Mouse (Mus musculus): ENCODE results near the gene Gm14214. TPM values are rescaled to one million over a fixed set of nuclear protein-coding genes. Genes with fewer than 3 reads are reported as not detected.

Gene Gm14214
- total RNA-seq, 2 experiments from 2014 or later = not detected

GRCm38 (mm10) chr2:154782361-154782760 lies 12.5 kb upstream of the Gm14214 start:
- intact Hi-C loops (cut with DNase I; ENCODE audit: low total_unique reads) = no loop called here

GRCm38 (mm10) chr2:154779648-154780047 lies 9.8 kb upstream of the Gm14214 start:
- intact Hi-C loops (cut with DNase I; ENCODE audit: low total_unique reads) = no loop called here
- DNase-seq = no peak

More at GRCm38 (mm10) chr2:154782361-154782760, 12.5 kb upstream of the Gm14214 start:
- no peak for DNase-seq

GRCm38 (mm10) chr2:154776496-154776895 lies 6.7 kb upstream of the Gm14214 start:
- DNase-seq = no peak
- intact Hi-C loops (cut with DNase I; ENCODE audit: low total_unique reads) = no loop called here

- intact Hi-C loops (cut with DNase I; ENCODE audit: low total_unique reads) = no loop called here
- no peak for DNase-seq
These were observed 4.2 kb upstream of the Gm14214 start for GRCm38 (mm10) chr2:154774032-154774431.

- intact Hi-C loops (cut with DNase I; ENCODE audit: low total_unique reads) = no loop called here
- no peak for DNase-seq
These were observed 1.8 kb upstream of the Gm14214 start for GRCm38 (mm10) chr2:154771604-154772003.

- intact Hi-C loops (cut with DNase I; ENCODE audit: low total_unique reads) = loop anchor here (10.0 kb wide), 1 partner anchor 88 kb away; no protein-coding TSS in a partner anchor
- DNase-seq = no peak
These were observed 2.8 kb downstream of the Gm14214 start for GRCm38 (mm10) chr2:154767051-154767450.

- DNase-seq = no peak
- intact Hi-C loops (cut with DNase I; ENCODE audit: low total_unique reads) = loop anchor here (10.0 kb wide), 1 partner anchor 89 kb away; no protein-coding TSS in a partner anchor
These were observed 4.2 kb downstream of the Gm14214 start for GRCm38 (mm10) chr2:154765554-154766008.

- no peak for DNase-seq
- intact Hi-C loops (cut with DNase I; ENCODE audit: low total_unique reads) = loop anchor here (10.0 kb wide), 1 partner anchor 90 kb away; no protein-coding TSS in a partner anchor
These were observed 4.9 kb downstream of the Gm14214 start for GRCm38 (mm10) chr2:154764828-154765497.

- DNase-seq = no peak
- intact Hi-C loops (cut with DNase I; ENCODE audit: low total_unique reads) = loop anchor here (10.0 kb wide), 1 partner anchor 92 kb away; no protein-coding TSS in a partner anchor
These were observed 6.6 kb downstream of the Gm14214 start for GRCm38 (mm10) chr2:154763226-154763625.

GRCm38 (mm10) chr2:154758454-154758853 lies 11.4 kb downstream of the Gm14214 start:
- no peak for DNase-seq
- intact Hi-C loops (cut with DNase I; ENCODE audit: low total_unique reads) = loop anchor here (5.0 kb wide), 1 partner anchor 46 kb away; no protein-coding TSS in a partner anchor

- no peak for DNase-seq
- intact Hi-C loops (cut with DNase I; ENCODE audit: low total_unique reads) = loop anchor here (5.0 kb wide), 1 partner anchor 45 kb away; no protein-coding TSS in a partner anchor
These were observed 12.1 kb downstream of the Gm14214 start for GRCm38 (mm10) chr2:154757691-154758090.

GRCm38 (mm10) chr2:154755791-154756190 lies 14.0 kb downstream of the Gm14214 start:
- intact Hi-C loops (cut with DNase I; ENCODE audit: low total_unique reads) = loop anchor here (5.0 kb wide), 1 partner anchor 43 kb away; no protein-coding TSS in a partner anchor
- DNase-seq = no peak

- intact Hi-C loops (cut with DNase I; ENCODE audit: low total_unique reads) = no loop called here
- DNase-seq = no peak
These were observed 15.7 kb downstream of the Gm14214 start for GRCm38 (mm10) chr2:154754068-154754560.

GRCm38 (mm10) chr2:154751924-154752323 lies 17.9 kb downstream of the Gm14214 start:
- peak; percentile 21 for DNase-seq
- intact Hi-C loops (cut with DNase I; ENCODE audit: low total_unique reads) = no loop called here

GRCm38 (mm10) chr2:154749046-154750036 lies 20.5 kb downstream of the Gm14214 start:
- peak; percentile 18 for DNase-seq
- intact Hi-C loops (cut with DNase I; ENCODE audit: low total_unique reads) = no loop called here

- no peak for DNase-seq
- intact Hi-C loops (cut with DNase I; ENCODE audit: low total_unique reads) = no loop called here
These were observed 21.4 kb downstream of the Gm14214 start for GRCm38 (mm10) chr2:154748383-154748782.

- intact Hi-C loops (cut with DNase I; ENCODE audit: low total_unique reads) = no loop called here
- no peak for DNase-seq
These were observed 25.9 kb downstream of the Gm14214 start for GRCm38 (mm10) chr2:154743915-154744314.

- intact Hi-C loops (cut with DNase I; ENCODE audit: low total_unique reads) = no loop called here
- no peak for DNase-seq
These were observed 26.7 kb downstream of the Gm14214 start for GRCm38 (mm10) chr2:154742911-154743819.

- peak; percentile 24 for DNase-seq
- intact Hi-C loops (cut with DNase I; ENCODE audit: low total_unique reads) = no loop called here
These were observed 31.2 kb downstream of the Gm14214 start for GRCm38 (mm10) chr2:154738621-154739020.

Measured in gastrocnemius, postnatal 14 days (tissue).